Mouse (Mus musculus): Measurements from ENCODE around the gene Rnf148. TPM values are rescaled to one million over a fixed set of nuclear protein-coding genes. Genes with fewer than 3 reads are reported as not detected.

The Rnf148 gene
- polyA plus RNA-seq, 1 experiment = not detected

- WGBS = 83% methylated on average over 3 of the region's 3 CpGs
- H3K27me3 ChIP-seq (ENCODE audit: control insufficient read depth, insufficient read depth, low read length) = no peaks in the 10 kb centered on the region
- H3K27ac ChIP-seq (ENCODE audit: insufficient read depth, low read length) = no peak overlapping the region
- DNase-seq (ENCODE audit: low read depth in 1 of 2, low spot score in 2 of 2) = no peak
- no peaks in the 10 kb centered on the region for H3K4me1 ChIP-seq (ENCODE audit: control insufficient read depth, insufficient read depth, insufficient read length)
- TF ChIP-seq POLR2A (IDR thresholded peaks at IDR 0.05; ENCODE audit: low read depth, low read length) (no peak), CTCF (IDR thresholded peaks at IDR 0.05; ENCODE audit: extremely low read depth, insufficient read depth, insufficient read length, insufficient replicate concordance) (no peak)
- H3K4me3 ChIP-seq (ENCODE audit: extremely low read depth, insufficient read depth, insufficient read length) = no peak overlapping the region
- H3K36me3 ChIP-seq (ENCODE audit: control insufficient read depth, insufficient read depth, low read length) = no peaks in the 10 kb centered on the region
Measured at GRCm38 (mm10) chr6:23635208-23635607, 19.7 kb downstream of the Rnf148 start.

GRCm38 (mm10) chr6:23634016-23634415, 20.9 kb downstream of the Rnf148 start:
- Histone ChIP-seq H3K36me3 (ENCODE audit: control insufficient read depth, insufficient read depth, low read length) (no peaks in the 10 kb centered on the region), H3K27me3 (ENCODE audit: control insufficient read depth, insufficient read depth, low read length) (no peaks in the 10 kb centered on the region), H3K27ac (ENCODE audit: insufficient read depth, low read length) (no peak overlapping the region), H3K4me3 (ENCODE audit: extremely low read depth, insufficient read depth, insufficient read length) (no peak overlapping the region), H3K4me1 (ENCODE audit: control insufficient read depth, insufficient read depth, insufficient read length) (no peaks in the 10 kb centered on the region)
- DNase-seq (ENCODE audit: low read depth in 1 of 2, low spot score in 2 of 2) = no peak
- no peak for TF ChIP-seq CTCF (IDR thresholded peaks at IDR 0.05; ENCODE audit: extremely low read depth, insufficient read depth, insufficient read length, insufficient replicate concordance)
- TF ChIP-seq POLR2A (IDR thresholded peaks at IDR 0.05; ENCODE audit: low read depth, low read length) = no peak
- 93% methylated on average over 9 of the region's 9 CpGs for WGBS

DNA sequence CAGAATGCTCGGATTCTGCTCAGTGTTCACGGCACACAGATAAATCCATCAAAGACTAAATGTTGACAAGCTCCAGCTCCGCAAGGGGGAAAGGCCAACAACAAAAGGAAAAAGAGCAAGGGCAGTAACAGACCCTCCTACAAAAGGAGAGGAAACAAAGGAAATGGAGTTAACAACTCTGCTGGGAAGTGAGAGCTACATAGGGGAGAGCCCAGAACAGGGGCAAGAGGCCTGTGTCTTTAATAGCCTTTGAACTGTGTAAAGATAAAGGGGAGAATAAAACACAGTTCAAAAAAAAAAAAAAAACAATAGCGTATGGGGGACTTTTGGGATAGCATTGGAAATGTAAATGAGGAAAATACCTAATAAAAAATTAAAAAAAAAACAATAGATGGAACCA, 24.5 kb downstream of the Rnf148 start:
- no peak for DNase-seq (ENCODE audit: low read depth in 1 of 2, low spot score in 2 of 2)
- no peaks in the 10 kb centered on the region for H3K36me3 ChIP-seq (ENCODE audit: control insufficient read depth, insufficient read depth, low read length)
- WGBS = 74% methylated on average over 4 of the region's 4 CpGs
- TF ChIP-seq CTCF (IDR thresholded peaks at IDR 0.05; ENCODE audit: extremely low read depth, insufficient read depth, insufficient read length, insufficient replicate concordance) (no peak), POLR2A (IDR thresholded peaks at IDR 0.05; ENCODE audit: low read depth, low read length) (no peak)
- no peaks in the 10 kb centered on the region for H3K27me3 ChIP-seq (ENCODE audit: control insufficient read depth, insufficient read depth, low read length)
- H3K4me3 ChIP-seq (ENCODE audit: extremely low read depth, insufficient read depth, insufficient read length) = no peak overlapping the region
- H3K27ac ChIP-seq (ENCODE audit: insufficient read depth, low read length) = no peak overlapping the region
- no peaks in the 10 kb centered on the region for H3K4me1 ChIP-seq (ENCODE audit: control insufficient read depth, insufficient read depth, insufficient read length)

Other genes starting within 250 kb of the Rnf148 start
- gene Rnf133, start 4.8 kb downstream of the Rnf148 start, polyA plus RNA-seq (2012; rRNA removed) = not detected in 2 replicates
- 0.53 and 0.60 TPM in 2 replicates for gene Cadps2, start 184.3 kb upstream of the Rnf148 start, polyA plus RNA-seq (2012; rRNA removed)